Mouse (Mus musculus): ENCODE results near the gene D930020B18Rik. TPM values are rescaled to one million over a fixed set of nuclear protein-coding genes. Genes with fewer than 3 reads are reported as not detected.

Gene D930020B18Rik
- total and polyA plus RNA-seq, 3 experiments, result not detected

- DNase-seq (ENCODE audit: extremely low read depth), result no peak
- no peak overlapping the region for H3K4me3 ChIP-seq (replicated peaks in 1 of 3; ENCODE audit: low read depth in 2 of 3, low read length in 2 of 3, poor library complexity in 1 of 3)
- H3K79me2 ChIP-seq (replicated peaks; ENCODE audit: control insufficient read depth, extremely low read depth, insufficient read depth, poor library complexity, severe bottlenecking), result no peaks in the 10 kb centered on the region
- TF ChIP-seq CHD1 (IDR thresholded peaks at IDR 0.05; ENCODE audit: low read depth, low read length), result no peak
- no peak for TF ChIP-seq SIN3A (IDR thresholded peaks at IDR 0.05; ENCODE audit: low read length)
- TF ChIP-seq ELF1 (IDR thresholded peaks at IDR 0.05; ENCODE audit: low read depth, low read length), result no peak
- no peak for TF ChIP-seq HCFC1 (IDR thresholded peaks at IDR 0.05; ENCODE audit: low read depth, low read length)
- no peak for TF ChIP-seq POLR2AphosphoS2 (IDR thresholded peaks at IDR 0.05; ENCODE audit: low read depth, low read length)
- no peak for TF ChIP-seq RAD21 (IDR thresholded peaks at IDR 0.05; ENCODE audit: low read depth, low read length)
- no peak for TF ChIP-seq ZMIZ1 (IDR thresholded peaks at IDR 0.05; ENCODE audit: low read depth, low read length)
- no peak for TF ChIP-seq CHD2 (IDR thresholded peaks at IDR 0.05; ENCODE audit: low read length)
- TF ChIP-seq ZNF384 (IDR thresholded peaks at IDR 0.05; ENCODE audit: low read depth, low read length), result no peak
- TF ChIP-seq MAX (IDR thresholded peaks at IDR 0.05; ENCODE audit: low read length), result no peak
- no peak for TF ChIP-seq JUN (IDR thresholded peaks at IDR 0.05; ENCODE audit: insufficient read depth, low read depth, low read length)
- no peak for TF ChIP-seq MYC (IDR thresholded peaks at IDR 0.05; ENCODE audit: low read depth, low read length)
- no peak for TF ChIP-seq POLR2A (IDR thresholded peaks at IDR 0.05; ENCODE audit: low read depth, low read length)
- TF ChIP-seq CTCF (conservative IDR thresholded peaks at IDR 0.05 in 1 of 2, IDR thresholded peaks at IDR 0.05 in 1 of 2; ENCODE audit: low read depth in 2 of 2, low read length in 2 of 2), result no peak
- no peak for TF ChIP-seq ETS1 (conservative IDR thresholded peaks at IDR 0.05; ENCODE audit: low read depth, low read length)
- no peak for TF ChIP-seq NRF1 (IDR thresholded peaks at IDR 0.05; ENCODE audit: low read depth, low read length)
- TF ChIP-seq RCOR1 (conservative IDR thresholded peaks at IDR 0.05; ENCODE audit: low read depth, low read length), result no peak
- no peak for TF ChIP-seq GABPA (IDR thresholded peaks at IDR 0.05; ENCODE audit: insufficient replicate concordance, low read depth, low read length)
- no peak for TF ChIP-seq TBP (conservative IDR thresholded peaks at IDR 0.05; ENCODE audit: low read depth, low read length)
- H3K9me3 ChIP-seq (replicated peaks; ENCODE audit: low read length), result peaks cover 4% of the 10 kb centered on the region
- no peaks in the 10 kb centered on the region for H3K36me3 ChIP-seq (replicated peaks in 1 of 2; ENCODE audit: control insufficient read depth in 1 of 2, insufficient read depth in 1 of 2, low read length in 1 of 2)
- H3K27me3 ChIP-seq (replicated peaks), result no peaks in the 10 kb centered on the region
- in situ Hi-C loops (cut with MboI; ENCODE audit: low pct_ligation_motif_present, low pct_unique_long_range_greater_than_20kb, low sequenced_read_pairs), result no loop called here
- no peaks in the 10 kb centered on the region for H3K4me1 ChIP-seq (ENCODE audit: control insufficient read depth in 1 of 2, insufficient read depth in 2 of 2)
- H3K4me2 ChIP-seq (ENCODE audit: insufficient read depth, low read depth, poor library complexity, severe bottlenecking), result no peak overlapping the region
- dilution Hi-C loops (cut with MboI; ENCODE audit: extremely low pct_ligation_motif_present, extremely low pct_unique_long_range_greater_than_20kb, low sequenced_read_pairs), result no loop called here
- H3K9ac ChIP-seq (ENCODE audit: insufficient read depth, low read depth), result no peak overlapping the region
- no peak overlapping the region for H3K27ac ChIP-seq (ENCODE audit: insufficient read depth, low read depth)
These were observed 75.5 kb downstream of the D930020B18Rik start for GRCm38 (mm10) chr10:121716862-121717261.

- in situ Hi-C loops (cut with MboI; ENCODE audit: low pct_ligation_motif_present, low pct_unique_long_range_greater_than_20kb, low sequenced_read_pairs), result no loop called here
- no peak overlapping the region for H3K27ac ChIP-seq (ENCODE audit: insufficient read depth, low read depth)
- no peaks in the 10 kb centered on the region for H3K79me2 ChIP-seq (replicated peaks; ENCODE audit: control insufficient read depth, extremely low read depth, insufficient read depth, poor library complexity, severe bottlenecking)
- H3K36me3 ChIP-seq (replicated peaks in 1 of 2; ENCODE audit: control insufficient read depth in 1 of 2, insufficient read depth in 1 of 2, low read length in 1 of 2), result no peaks in the 10 kb centered on the region
- TF ChIP-seq TCF12 (IDR thresholded peaks at IDR 0.05; ENCODE audit: low read depth, low read length) (no peak), GABPA (IDR thresholded peaks at IDR 0.05; ENCODE audit: insufficient replicate concordance, low read depth, low read length) (no peak), USF1 (IDR thresholded peaks at IDR 0.05; ENCODE audit: low read depth, low read length) (no peak), ELF1 (IDR thresholded peaks at IDR 0.05; ENCODE audit: low read depth, low read length) (no peak), SMC3 (IDR thresholded peaks at IDR 0.05; ENCODE audit: low read depth, low read length) (no peak), RCOR1 (conservative IDR thresholded peaks at IDR 0.05; ENCODE audit: low read depth, low read length) (no peak), USF2 (conservative IDR thresholded peaks at IDR 0.05; ENCODE audit: low read depth, low read length) (no peak), TBP (conservative IDR thresholded peaks at IDR 0.05; ENCODE audit: low read depth, low read length) (no peak), BHLHE40 (IDR thresholded peaks at IDR 0.05; ENCODE audit: low read depth, low read length) (no peak), HCFC1 (IDR thresholded peaks at IDR 0.05; ENCODE audit: low read depth, low read length) (no peak), RAD21 (IDR thresholded peaks at IDR 0.05; ENCODE audit: low read depth, low read length) (no peak), MAX (IDR thresholded peaks at IDR 0.05; ENCODE audit: low read length) (no peak), ZC3H11A (IDR thresholded peaks at IDR 0.05; ENCODE audit: low read depth, low read length) (no peak), EP300 (IDR thresholded peaks at IDR 0.05; ENCODE audit: low read length) (no peak), JUND (conservative IDR thresholded peaks at IDR 0.05; ENCODE audit: low read depth, low read length) (no peak), MEF2A (IDR thresholded peaks at IDR 0.05; ENCODE audit: borderline replicate concordance, low read depth, low read length) (no peak), MYC (IDR thresholded peaks at IDR 0.05; ENCODE audit: low read depth, low read length) (no peak)
- no peak overlapping the region for H3K4me2 ChIP-seq (ENCODE audit: insufficient read depth, low read depth, poor library complexity, severe bottlenecking)
- H3K9ac ChIP-seq (ENCODE audit: insufficient read depth, low read depth), result no peak overlapping the region
- H3K9me3 ChIP-seq (replicated peaks; ENCODE audit: low read length), result peaks cover 4% of the 10 kb centered on the region
- H3K4me1 ChIP-seq (ENCODE audit: control insufficient read depth in 1 of 2, insufficient read depth in 2 of 2), result no peaks in the 10 kb centered on the region
- dilution Hi-C loops (cut with MboI; ENCODE audit: extremely low pct_ligation_motif_present, extremely low pct_unique_long_range_greater_than_20kb, low sequenced_read_pairs), result no loop called here
- no peaks in the 10 kb centered on the region for H3K27me3 ChIP-seq (replicated peaks)
- DNase-seq (ENCODE audit: extremely low read depth), result no peak
- H3K4me3 ChIP-seq (replicated peaks in 1 of 3; ENCODE audit: low read depth in 2 of 3, low read length in 2 of 3, poor library complexity in 1 of 3), result no peak overlapping the region
These were observed 77.7 kb downstream of the D930020B18Rik start for GRCm38 (mm10) chr10:121718896-121719585.

Measured in CH12.LX (cell line).